Mouse (Mus musculus): Measurements from ENCODE around the gene Hist1h2ad. TPM values are rescaled to one million over a fixed set of nuclear protein-coding genes. Genes with fewer than 3 reads are reported as not detected.
"Not testable (repeated sequence)": the region's sequence is repeated elsewhere in the genome, so short reads cannot be mapped to it uniquely, and the experiment has no call there.

The Hist1h2ad gene
- polyA plus RNA-seq, 1 experiment from 2014 or later = 1.3 TPM

DNA sequence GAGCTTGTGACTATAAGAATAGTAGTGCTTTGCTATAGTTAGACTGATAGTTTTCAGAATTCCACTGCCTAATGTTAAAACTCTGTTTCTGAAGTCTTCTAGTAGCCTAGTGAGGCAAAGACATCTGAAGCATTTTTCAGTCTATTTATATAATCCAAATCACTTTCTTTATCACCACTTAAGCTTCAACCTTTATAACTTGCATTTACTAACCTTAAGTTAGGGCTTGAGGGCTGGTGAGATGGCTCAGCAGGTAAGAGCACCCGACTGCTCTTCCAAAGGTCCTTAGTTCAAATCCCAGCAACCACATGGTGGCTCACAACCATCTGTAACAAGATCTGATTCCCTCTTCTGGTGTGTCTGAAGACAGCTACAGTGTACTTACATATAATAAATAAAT is 34.4 kb upstream of the Hist1h2ad start:
- WGBS = 89% methylated on average over 1 of the region's 1 CpGs
- H3K4me2 ChIP-seq (ENCODE audit: low read length); H3K4me1 ChIP-seq (ENCODE audit: control insufficient read depth, insufficient read depth, low read depth, low read length); H3K9ac ChIP-seq (ENCODE audit: low read depth, low read length); H3K27me3 ChIP-seq (replicated peaks; ENCODE audit: control insufficient read depth, insufficient read depth, low read length); ATAC-seq; H3K27ac ChIP-seq (ENCODE audit: low read depth, low read length); H3K9me3 ChIP-seq (ENCODE audit: control insufficient read depth, low read length); H3K36me3 ChIP-seq (ENCODE audit: control insufficient read depth, insufficient read depth, low read length); H3K4me3 ChIP-seq (ENCODE audit: low read length): not testable (repeated sequence)

DNA sequence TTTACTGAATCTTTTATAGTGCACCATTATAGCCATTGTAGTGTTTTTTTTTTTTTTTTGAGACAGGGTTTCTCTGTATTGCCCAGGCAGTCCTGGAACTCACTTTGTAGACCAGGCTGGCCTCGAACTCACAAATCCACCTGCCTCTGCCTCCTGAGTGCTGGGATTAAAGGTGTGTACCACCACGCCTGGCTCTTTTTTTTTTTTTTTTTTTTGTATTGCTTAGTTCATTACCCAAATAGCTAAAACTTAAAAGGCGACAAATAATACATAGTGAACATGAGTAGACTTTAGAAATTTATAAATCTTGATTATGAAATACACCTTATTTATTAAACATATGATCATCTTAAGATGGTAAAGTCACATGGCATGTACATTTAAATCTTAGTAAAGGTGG is 32.7 kb upstream of the Hist1h2ad start:
- H3K4me1 ChIP-seq (ENCODE audit: control insufficient read depth, insufficient read depth, low read depth, low read length) = peaks cover 4% of the 10 kb centered on the region
- no peak overlapping the region for H3K27ac ChIP-seq (ENCODE audit: low read depth, low read length)
- no peak overlapping the region for H3K4me3 ChIP-seq (ENCODE audit: low read length)
- H3K36me3 ChIP-seq (ENCODE audit: control insufficient read depth, insufficient read depth, low read length) = no peaks in the 10 kb centered on the region
- no peak for ATAC-seq
- H3K4me2 ChIP-seq (ENCODE audit: low read length) = no peak overlapping the region
- WGBS = 87% methylated on average over 3 of the region's 3 CpGs
- no peaks in the 10 kb centered on the region for H3K27me3 ChIP-seq (replicated peaks; ENCODE audit: control insufficient read depth, insufficient read depth, low read length)
- H3K9me3 ChIP-seq (ENCODE audit: control insufficient read depth, low read length) = no peaks in the 10 kb centered on the region
- H3K9ac ChIP-seq (ENCODE audit: low read depth, low read length) = no peak overlapping the region

DNA sequence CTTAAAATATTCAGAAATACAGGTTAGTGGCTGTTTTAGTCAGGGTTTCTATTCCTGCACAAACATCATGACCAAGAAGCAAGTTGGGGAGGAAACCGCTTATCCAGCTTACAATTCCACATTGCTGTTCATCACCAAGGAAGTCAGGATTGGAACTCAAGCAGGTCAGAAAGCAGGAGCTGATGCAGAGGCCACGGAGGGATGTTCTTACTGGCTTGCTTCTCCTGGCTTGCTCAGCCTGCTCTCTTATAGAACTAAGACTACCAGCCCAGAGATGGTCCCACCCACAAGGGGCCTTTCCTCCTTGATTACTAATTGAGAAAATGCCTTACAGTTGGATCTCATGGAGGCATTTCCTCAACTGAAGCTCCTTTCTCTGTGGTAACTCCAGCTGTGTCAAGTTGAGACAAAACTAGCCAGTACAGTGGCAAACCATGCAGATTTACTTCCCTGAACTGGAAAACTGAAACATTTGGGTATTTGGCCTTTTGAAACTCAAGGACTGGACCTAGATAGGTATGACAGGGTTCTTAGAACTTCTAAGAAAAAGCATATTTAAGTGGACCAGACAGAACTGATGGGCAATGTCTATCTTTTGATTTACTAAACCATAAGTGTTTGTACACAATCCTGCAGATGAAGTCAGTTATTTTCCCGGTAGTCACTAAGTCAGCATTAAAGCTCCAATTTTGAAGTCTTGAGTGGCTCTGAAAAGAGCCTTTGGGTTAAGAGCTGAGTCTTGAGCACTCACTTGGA is 31.8 kb upstream of the Hist1h2ad start:
- Histone ChIP-seq H3K9ac (ENCODE audit: low read depth, low read length) (peak overlapping the region; percentile 56), H3K4me2 (ENCODE audit: low read length) (peak overlapping the region; percentile 83), H3K4me3 (ENCODE audit: low read length) (peak overlapping the region; percentile 47)
- 4% methylated on average over 3 of the region's 3 CpGs for WGBS
- not testable (repeated sequence) for H3K27ac ChIP-seq (ENCODE audit: low read depth, low read length); ATAC-seq; H3K4me1 ChIP-seq (ENCODE audit: control insufficient read depth, insufficient read depth, low read depth, low read length); H3K9me3 ChIP-seq (ENCODE audit: control insufficient read depth, low read length); H3K27me3 ChIP-seq (replicated peaks; ENCODE audit: control insufficient read depth, insufficient read depth, low read length); H3K36me3 ChIP-seq (ENCODE audit: control insufficient read depth, insufficient read depth, low read length)

DNA sequence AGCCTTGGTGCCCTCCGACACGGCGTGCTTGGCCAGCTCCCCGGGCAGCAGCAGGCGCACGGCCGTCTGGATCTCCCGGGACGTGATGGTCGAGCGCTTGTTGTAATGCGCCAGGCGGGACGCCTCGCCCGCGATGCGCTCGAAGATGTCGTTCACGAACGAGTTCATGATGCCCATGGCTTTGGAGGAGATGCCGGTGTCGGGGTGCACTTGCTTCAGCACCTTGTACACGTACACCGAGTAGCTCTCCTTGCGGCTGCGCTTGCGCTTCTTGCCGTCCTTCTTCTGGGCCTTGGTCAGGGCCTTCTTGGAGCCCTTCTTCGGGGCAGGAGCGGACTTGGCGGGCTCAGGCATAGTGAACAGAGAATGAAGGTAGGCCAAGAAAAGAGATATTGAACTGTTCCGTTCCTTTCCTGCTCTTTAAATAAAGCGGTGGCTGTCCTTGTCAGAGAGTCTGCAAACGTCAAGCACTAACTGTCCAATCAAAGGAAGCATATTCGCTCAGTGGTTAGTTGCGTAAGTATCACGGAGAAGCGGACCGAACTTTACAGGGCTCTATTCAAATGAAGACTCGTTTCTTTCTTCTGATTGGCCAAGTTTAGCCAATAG is 31.1 kb upstream of the Hist1h2ad start, which contains the start of gene Hist1h2bh:
Gene Hist1h2bh (minus strand): TSS at position 394 of the 609 bp plus-strand sequence.
- H3K27me3 ChIP-seq (replicated peaks; ENCODE audit: control insufficient read depth, insufficient read depth, low read length); H3K9me3 ChIP-seq (ENCODE audit: control insufficient read depth, low read length); H3K36me3 ChIP-seq (ENCODE audit: control insufficient read depth, insufficient read depth, low read length); H3K4me1 ChIP-seq (ENCODE audit: control insufficient read depth, insufficient read depth, low read depth, low read length): not testable (repeated sequence)
- peak; percentile 93 for ATAC-seq
- Histone ChIP-seq H3K27ac (ENCODE audit: low read depth, low read length) (peak within 1 kb of the TSS; percentile 68), H3K4me3 (ENCODE audit: low read length) (peak within 1 kb of the TSS; percentile 47), H3K4me2 (ENCODE audit: low read length) (peak within 1 kb of the TSS; percentile 83), H3K9ac (ENCODE audit: low read depth, low read length) (peak within 1 kb of the TSS; percentile 56)
- WGBS = under 1% methylated on average over 25 of the region's 42 CpGs

DNA sequence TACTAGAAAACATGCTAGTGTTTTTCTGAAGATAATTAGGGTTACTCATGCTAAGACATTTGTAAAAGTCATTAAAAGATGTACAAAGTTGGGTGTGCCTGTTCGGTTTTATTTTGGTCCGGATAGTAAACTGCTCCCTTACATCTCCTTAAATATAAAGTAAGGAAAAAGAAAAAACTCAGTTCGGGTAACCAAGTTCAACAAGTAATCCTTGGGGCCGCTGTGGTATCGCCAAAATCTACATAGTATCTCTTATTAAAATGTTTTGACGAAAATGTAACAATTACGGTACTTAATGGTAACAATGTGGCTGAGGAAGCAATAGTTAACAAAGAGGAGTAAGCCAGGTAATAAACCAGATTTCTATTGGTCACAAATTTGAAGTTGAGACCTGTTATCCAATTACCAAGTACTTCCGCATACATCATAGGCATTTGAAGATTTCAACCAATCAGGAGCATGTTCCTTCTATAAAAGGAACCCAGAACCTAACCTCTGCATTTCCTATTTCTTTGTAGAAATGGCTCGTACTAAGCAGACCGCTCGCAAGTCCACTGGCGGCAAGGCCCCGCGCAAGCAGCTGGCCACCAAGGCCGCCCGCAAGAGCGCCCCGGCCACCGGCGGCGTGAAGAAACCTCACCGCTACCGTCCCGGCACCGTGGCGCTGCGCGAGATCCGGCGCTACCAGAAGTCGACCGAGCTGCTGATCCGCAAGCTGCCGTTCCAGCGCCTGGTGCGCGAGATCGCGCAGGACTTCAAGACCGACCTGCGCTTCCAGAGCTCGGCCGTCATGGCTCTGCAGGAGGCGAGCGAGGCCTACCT is 30.0 kb upstream of the Hist1h2ad start, which contains the start of gene Hist1h3f:
Gene Hist1h3f (plus strand): TSS at position 88 of the 822 bp plus-strand sequence.
- under 1% methylated on average over 21 of the region's 45 CpGs for WGBS

DNA sequence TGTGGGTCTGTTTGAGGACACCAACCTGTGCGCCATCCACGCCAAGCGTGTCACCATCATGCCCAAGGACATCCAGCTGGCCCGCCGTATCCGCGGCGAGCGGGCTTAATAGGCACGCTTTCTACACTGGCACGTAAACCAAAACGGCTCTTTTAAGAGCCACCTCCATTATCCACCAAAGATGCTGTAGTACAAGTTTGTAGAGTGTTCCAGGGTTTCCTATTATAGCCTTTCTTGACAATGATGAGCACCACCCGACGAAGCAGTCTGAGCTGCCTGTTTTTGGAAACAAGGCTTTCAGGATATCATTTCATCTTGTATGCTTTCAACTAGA is 29.4 kb upstream of the Hist1h2ad start:
- H3K4me1 ChIP-seq (ENCODE audit: control insufficient read depth, insufficient read depth, low read depth, low read length); H3K36me3 ChIP-seq (ENCODE audit: control insufficient read depth, insufficient read depth, low read length); H3K9ac ChIP-seq (ENCODE audit: low read depth, low read length); H3K9me3 ChIP-seq (ENCODE audit: control insufficient read depth, low read length); H3K27me3 ChIP-seq (replicated peaks; ENCODE audit: control insufficient read depth, insufficient read depth, low read length): not testable (repeated sequence)
- Histone ChIP-seq H3K4me3 (ENCODE audit: low read length) (peak overlapping the region; percentile 43), H3K27ac (ENCODE audit: low read depth, low read length) (peak overlapping the region; percentile 81), H3K4me2 (ENCODE audit: low read length) (peak overlapping the region; percentile 45)
- WGBS = 0% methylated on average over 10 of the region's 14 CpGs
- peak; percentile 5; the same call in 1 of the 2 replicates for ATAC-seq

More for the DNA sequence above, 30.0 kb upstream of the Hist1h2ad start, which contains the start of gene Hist1h3f:
- peak within 1 kb of the TSS; percentile 81 for H3K27ac ChIP-seq (ENCODE audit: low read depth, low read length)
- H3K4me3 ChIP-seq (ENCODE audit: low read length) = peak within 1 kb of the TSS; percentile 47
- no peaks in the 10 kb centered on the region for H3K27me3 ChIP-seq (replicated peaks; ENCODE audit: control insufficient read depth, insufficient read depth, low read length)
- H3K9me3 ChIP-seq (ENCODE audit: control insufficient read depth, low read length) = no peaks in the 10 kb centered on the region
- peak within 1 kb of the TSS; percentile 64 for H3K9ac ChIP-seq (ENCODE audit: low read depth, low read length)
- H3K4me2 ChIP-seq (ENCODE audit: low read length) = peak within 1 kb of the TSS; percentile 83
- peaks cover 4% of the 10 kb centered on the region for H3K4me1 ChIP-seq (ENCODE audit: control insufficient read depth, insufficient read depth, low read depth, low read length)
- no peaks in the 10 kb centered on the region for H3K36me3 ChIP-seq (ENCODE audit: control insufficient read depth, insufficient read depth, low read length)
- ATAC-seq = peak; percentile 97

DNA sequence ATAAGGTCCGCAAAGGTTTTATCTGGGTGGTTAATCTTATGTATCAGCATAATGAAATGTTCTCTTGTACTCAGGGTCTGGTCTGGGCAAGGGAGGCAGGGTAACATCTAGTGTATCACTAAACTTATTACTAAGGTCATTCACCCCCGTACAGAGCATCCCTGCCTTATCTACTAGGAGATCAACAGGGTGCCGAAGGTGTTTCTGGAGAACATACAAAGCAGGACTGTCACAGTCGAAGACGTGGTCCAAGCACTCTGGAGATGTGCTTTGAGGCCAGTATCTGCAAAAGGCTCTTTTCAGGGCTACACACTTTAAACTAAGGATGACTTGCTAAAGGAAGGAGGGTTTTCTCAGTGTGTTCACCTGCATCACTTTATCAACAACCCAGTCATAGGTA is 27.5 kb upstream of the Hist1h2ad start:
- Histone ChIP-seq H3K4me3 (ENCODE audit: low read length) (no peak overlapping the region), H3K4me1 (ENCODE audit: control insufficient read depth, insufficient read depth, low read depth, low read length) (peaks cover 9% of the 10 kb centered on the region), H3K36me3 (ENCODE audit: control insufficient read depth, insufficient read depth, low read length) (no peaks in the 10 kb centered on the region), H3K27me3 (replicated peaks; ENCODE audit: control insufficient read depth, insufficient read depth, low read length) (no peaks in the 10 kb centered on the region), H3K9ac (ENCODE audit: low read depth, low read length) (no peak overlapping the region), H3K27ac (ENCODE audit: low read depth, low read length) (no peak overlapping the region), H3K9me3 (ENCODE audit: control insufficient read depth, low read length) (no peaks in the 10 kb centered on the region), H3K4me2 (ENCODE audit: low read length) (no peak overlapping the region)
- ATAC-seq = no peak
- 85% methylated on average over 5 of the region's 5 CpGs for WGBS

DNA sequence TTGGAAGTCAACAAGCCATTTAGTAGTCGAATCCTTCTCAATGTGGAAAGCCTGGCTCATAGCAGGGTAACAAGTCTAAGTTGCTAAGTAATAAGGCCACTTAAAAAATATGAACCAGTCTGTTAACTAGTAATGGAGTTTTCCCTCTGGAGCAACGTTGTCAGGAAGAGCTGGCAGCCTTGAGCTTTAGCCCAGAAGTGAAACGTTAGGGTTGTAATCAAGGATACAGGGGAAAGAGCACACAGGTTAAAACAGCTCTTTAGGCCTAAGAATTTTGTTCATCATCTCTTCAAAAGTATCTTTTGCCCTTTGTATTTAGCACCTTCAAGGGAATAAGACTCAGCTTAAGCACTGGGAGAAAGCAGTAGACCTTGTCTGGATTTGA is 23.4 kb upstream of the Hist1h2ad start:
- no peaks in the 10 kb centered on the region for H3K9me3 ChIP-seq (ENCODE audit: control insufficient read depth, low read length)
- H3K4me2 ChIP-seq (ENCODE audit: low read length) = peak overlapping the region; percentile 66
- no peak for ATAC-seq
- no peaks in the 10 kb centered on the region for H3K27me3 ChIP-seq (replicated peaks; ENCODE audit: control insufficient read depth, insufficient read depth, low read length)
- H3K27ac ChIP-seq (ENCODE audit: low read depth, low read length) = peak overlapping the region; percentile 76
- H3K4me1 ChIP-seq (ENCODE audit: control insufficient read depth, insufficient read depth, low read depth, low read length) = peaks cover 10% of the 10 kb centered on the region
- no peaks in the 10 kb centered on the region for H3K36me3 ChIP-seq (ENCODE audit: control insufficient read depth, insufficient read depth, low read length)
- H3K9ac ChIP-seq (ENCODE audit: low read depth, low read length) = peak overlapping the region; percentile 17; the same call in 1 of the 2 replicates
- peak overlapping the region; percentile 46 for H3K4me3 ChIP-seq (ENCODE audit: low read length)
- WGBS = 6% methylated on average over 3 of the region's 3 CpGs
